Comparison of ENCODE assay signal across 12 mouse cellular contexts in the genomic region with DNA sequence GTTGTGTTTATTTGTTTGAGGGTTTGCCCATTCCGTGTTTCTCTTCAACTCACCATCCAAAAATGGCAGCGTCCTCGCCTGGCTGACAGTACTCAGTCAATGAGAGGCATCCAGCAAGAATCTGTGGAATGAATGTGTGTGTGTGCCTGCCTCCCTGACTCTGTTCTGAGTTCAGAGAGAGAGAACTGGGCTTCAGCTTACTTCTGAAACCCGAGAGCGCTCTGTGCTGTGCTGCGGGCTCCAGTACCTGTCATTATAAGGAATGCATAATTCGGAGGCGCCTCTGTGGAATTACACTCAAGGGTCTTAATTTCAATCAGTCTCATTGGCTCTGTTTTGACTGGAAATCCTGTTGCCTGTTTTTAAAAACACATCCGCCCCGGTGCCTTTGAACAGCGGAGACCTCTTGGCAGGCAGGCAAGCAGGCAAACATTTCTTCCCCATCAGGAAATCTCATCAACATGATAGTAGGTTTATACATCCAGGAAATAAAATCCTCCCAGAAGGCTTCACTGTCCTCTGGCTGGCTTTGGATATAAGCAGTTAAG.
DNase-seq lines count a peak whose midpoint lies in the region; ATAC-seq and TF ChIP-seq lines count a peak whose summit lies in the region.
"Had no signal": no experiment of that assay in that cellular context is flagged by ENCODE, and none has a peak within 500 bp of the region (broad histone marks: within the 10 kb centered on the region; RNA-seq: fewer than 3 reads in every experiment).

No protein-coding gene starts in this region.

- peak; percentile 48; the same call in 1 of the 2 replicates for ATAC-seq in lung, embryonic 14.5 days (ENCODE audit: insufficient read depth)
- no peak for ATAC-seq in heart, embryonic 14.5 days (ENCODE audit: insufficient number of reproducible peaks, insufficient read depth, low FRiP score, low read depth)

- no peak overlapping the region for H3K4me2 ChIP-seq in lung, embryonic 14.5 days
- peak overlapping the region; percentile 12; the same call in 1 of the 2 replicates for H3K4me2 ChIP-seq in heart, embryonic 14.5 days (ENCODE audit: low read length)
- H3K4me2 ChIP-seq: hindbrain, embryonic 14.5 days; neural tube, embryonic 12.5 days had no signal

- no peaks in the 10 kb centered on the region for H3K9me3 ChIP-seq in heart, embryonic 10.5 days
- H3K9me3 ChIP-seq in lung, embryonic 14.5 days (ENCODE audit: low read depth, low read length) = no peaks in the 10 kb centered on the region
- peaks cover 4% of the 10 kb centered on the region; the same call in 1 of the 2 replicates for H3K9me3 ChIP-seq in heart, embryonic 14.5 days (ENCODE audit: control insufficient read depth, low read length)

- peaks cover 64% of the 10 kb centered on the region for H3K4me1 ChIP-seq in heart, embryonic 10.5 days
- H3K4me1 ChIP-seq in lung, embryonic 14.5 days (ENCODE audit: insufficient read depth) = peaks cover 19% of the 10 kb centered on the region
- peaks cover 26 to 51% of the 10 kb centered on the region in 2 experiments for H3K4me1 ChIP-seq in heart, embryonic 14.5 days (ENCODE audit: control insufficient read depth in 2 of 2, insufficient read depth in 2 of 2, low read length in 2 of 2)

- H3K27me3 ChIP-seq in heart, embryonic 10.5 days (ENCODE audit: insufficient read depth, poor library complexity, severe bottlenecking) = no peaks in the 10 kb centered on the region
- H3K27me3 ChIP-seq in lung, embryonic 14.5 days (ENCODE audit: insufficient read depth, low read length) = no peaks in the 10 kb centered on the region
- no peaks in the 10 kb centered on the region for H3K27me3 ChIP-seq in heart, embryonic 14.5 days (ENCODE audit: control insufficient read depth, insufficient read depth, low read length)
- H3K27me3 ChIP-seq: neural tube, embryonic 12.5 days had no signal

- no peak for DNase-seq in heart, embryonic 10.5 days (ENCODE audit: low spot score)
- DNase-seq in heart, postnatal 4 days = no peak
- peak; percentile 70 for DNase-seq in lung, embryonic 14.5 days
- DNase-seq in lung, postnatal 25 days (ENCODE audit: low spot score) = no peak
- DNase-seq in lung, postnatal 36 days = peak; percentile 38
- DNase-seq in cerebellum, postnatal 10 days = no peak
- DNase-seq: cerebellum, adult 18-20 months; midbrain, embryonic 14.5 days; retina, postnatal 1 day had no signal

- H3K36me3 ChIP-seq in heart, embryonic 10.5 days = peaks cover 55% of the 10 kb centered on the region
- H3K36me3 ChIP-seq in lung, embryonic 14.5 days (ENCODE audit: insufficient read depth) = peaks cover 48% of the 10 kb centered on the region
- peaks cover 34% of the 10 kb centered on the region for H3K36me3 ChIP-seq in heart, embryonic 14.5 days (ENCODE audit: control insufficient read depth, insufficient read depth, low read length)

- WGBS in heart, embryonic 10.5 days = 52% methylated on average over 11 of the region's 11 CpGs
- 48% methylated on average over 11 of the region's 11 CpGs for WGBS in lung, embryonic 14.5 days
- 41% methylated on average over 11 of the region's 11 CpGs for WGBS in heart, embryonic 14.5 days

- peak overlapping the region; percentile 75 for H3K27ac ChIP-seq in heart, embryonic 10.5 days
- 0 out of 2 replicates have a peak overlapping the region, but pooled peaks have one; percentile 38 for H3K27ac ChIP-seq in lung, embryonic 14.5 days (ENCODE audit: low read depth)
- H3K27ac ChIP-seq in heart, embryonic 14.5 days (replicated peaks in 1 of 2; ENCODE audit: control insufficient read depth in 1 of 2, insufficient read depth in 1 of 2, low read depth in 2 of 2, low read length in 2 of 2) = peak overlapping the region; percentile 28 to 74
- H3K27ac ChIP-seq: hindbrain, embryonic 14.5 days; neural tube, embryonic 12.5 days had no signal

- no peak overlapping the region for H3K9ac ChIP-seq in lung, embryonic 14.5 days
- no peak overlapping the region for H3K9ac ChIP-seq in heart, embryonic 14.5 days (ENCODE audit: low read length)
- H3K9ac ChIP-seq: hindbrain, embryonic 14.5 days; neural tube, embryonic 12.5 days had no signal

- no peak overlapping the region for H3K4me3 ChIP-seq in heart, embryonic 10.5 days
- no peak overlapping the region for H3K4me3 ChIP-seq in lung, embryonic 14.5 days (ENCODE audit: low read depth, low read length)
- no peak overlapping the region for H3K4me3 ChIP-seq in heart, embryonic 14.5 days (ENCODE audit: control insufficient read depth in 1 of 2, insufficient read depth in 1 of 2, low read depth in 1 of 2, low read length in 2 of 2)
- H3K4me3 ChIP-seq: neural tube, embryonic 12.5 days had no signal

- no peak for TF ChIP-seq CTCF in lung, embryonic 14.5 days (IDR thresholded peaks at IDR 0.05; ENCODE audit: low read depth)

Comparison
In these comparisons a context has a peak if more than half of its experiments do, and no peak if none do; other contexts are left out.
1. DNase-seq: peak in lung, embryonic 14.5 days (single experiment) and lung, postnatal 36 days (single experiment); none in heart, embryonic 10.5 days (single experiment), heart, postnatal 4 days (single experiment), lung, postnatal 25 days (single experiment) and cerebellum, postnatal 10 days (0 of 2).
2. Peak in every context shown above with its lines, with median percentiles within 50 percentile points of each other: H3K27ac ChIP-seq.